Mouse (Mus musculus): ENCODE measurements around the gene Styx. TPM values are rescaled to one million over a fixed set of nuclear protein-coding genes. Genes with fewer than 3 reads are reported as not detected.
A peak's percentile ranks its signal among the peaks of the same experiment; 100 is the strongest.

Gene Styx
- 61.4 and 66.5 TPM in 2 replicates for polyA plus RNA-seq (2014; fragmentation: Nextera tagmentation; extraction: Ambion mirVana)

DNA sequence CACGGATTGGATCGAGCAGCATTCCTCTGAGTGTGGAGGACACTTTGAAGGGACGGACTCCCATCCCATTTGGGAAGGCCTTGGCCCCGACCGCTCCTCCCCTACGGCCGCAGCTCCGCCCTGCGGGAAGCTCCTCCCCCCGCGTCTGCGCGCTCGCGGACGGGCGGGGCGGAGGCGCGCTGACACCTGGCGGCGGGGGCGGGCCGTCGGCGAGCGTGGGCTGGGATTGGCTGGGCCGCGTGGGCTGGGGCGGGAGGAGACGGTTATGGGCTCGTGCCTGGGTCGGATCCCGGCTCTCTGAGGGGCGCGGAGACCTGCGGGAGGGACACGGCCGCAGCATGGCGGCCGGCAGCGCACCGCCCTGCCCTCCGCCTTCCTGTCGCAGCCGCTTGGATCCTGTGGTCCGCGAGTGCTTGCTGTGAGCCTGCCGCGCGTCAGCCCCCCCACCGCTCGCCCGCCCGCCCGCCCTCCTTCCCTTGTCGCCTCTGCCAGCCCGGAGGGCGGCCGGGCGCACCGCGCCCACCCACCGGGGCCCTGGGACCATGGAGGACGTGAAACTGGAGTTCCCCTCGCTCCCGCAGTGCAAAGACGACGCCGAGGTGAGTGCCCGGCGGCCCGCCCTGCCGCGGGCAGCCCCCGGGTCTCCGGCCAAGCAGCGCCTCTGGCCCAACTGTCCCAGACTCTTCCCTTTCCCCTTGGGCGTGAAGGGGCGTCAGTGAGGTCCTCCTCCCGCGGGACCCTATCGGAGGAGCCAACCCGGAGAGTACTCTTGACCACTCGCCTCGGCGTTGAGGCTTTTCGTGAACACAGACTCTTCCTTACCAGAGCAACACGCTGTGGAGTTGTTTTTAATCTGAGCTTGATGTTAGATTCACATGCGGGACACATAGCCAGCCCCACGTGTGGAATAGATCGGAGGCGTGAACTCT is at the start of gene Styx:
TSS of gene Styx (plus strand) at position 163 of the 929 bp plus-strand sequence.
- WGBS, result under 1% methylated on average over 82 of the region's 93 CpGs
- H3K4me3 ChIP-seq (replicated peaks; ENCODE audit: low read depth, low read length), result peak within 1 kb of the TSS; percentile 71
- no peaks in the 10 kb centered on the region for H3K9me3 ChIP-seq (ENCODE audit: control insufficient read depth, low read length)
- peak within 1 kb of the TSS; percentile 72 for H3K4me2 ChIP-seq (ENCODE audit: low read length)
- H3K4me1 ChIP-seq (ENCODE audit: control insufficient read depth, insufficient read depth, low read length), result 0 out of 2 replicates have a peak, but pooled peaks cover 7% of the 10 kb centered on the region
- H3K36me3 ChIP-seq (ENCODE audit: control insufficient read depth, insufficient read depth, low read length), result peaks cover 22% of the 10 kb centered on the region
- ATAC-seq (ENCODE audit: low FRiP score, low TSS enrichment) (peak; percentile 98), DNase-seq (peak; percentile 96)
- peak within 1 kb of the TSS; percentile 74 for H3K27ac ChIP-seq (replicated peaks; ENCODE audit: low read depth, low read length)
- H3K9ac ChIP-seq (replicated peaks; ENCODE audit: low read length), result peak within 1 kb of the TSS; percentile 71
- H3K27me3 ChIP-seq (ENCODE audit: control insufficient read depth, insufficient read depth, low read length), result no peaks in the 10 kb centered on the region

DNA sequence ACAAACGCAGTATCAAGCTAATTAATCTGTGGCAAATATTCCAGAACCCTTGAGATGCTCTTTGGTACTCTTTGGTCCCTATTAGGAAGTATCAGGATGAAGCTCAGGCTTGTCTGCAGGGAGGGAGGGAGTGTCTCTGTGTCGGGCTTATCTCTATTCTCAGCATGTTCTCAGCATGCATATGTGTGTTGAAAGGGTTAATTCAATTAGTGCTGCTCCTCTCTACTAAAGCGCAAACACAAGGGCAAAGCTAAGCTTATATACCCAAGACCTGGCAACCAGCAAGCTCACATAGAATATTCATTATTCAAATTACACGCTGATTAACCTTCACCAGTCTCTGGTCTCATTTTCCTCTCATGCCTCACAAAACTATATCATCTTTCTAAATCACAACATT is 47.0 kb upstream of the Styx start:
- Histone ChIP-seq H3K27me3 (ENCODE audit: control insufficient read depth, insufficient read depth, low read length) (no peaks in the 10 kb centered on the region), H3K4me1 (ENCODE audit: control insufficient read depth, insufficient read depth, low read length) (no peaks in the 10 kb centered on the region), H3K36me3 (ENCODE audit: control insufficient read depth, insufficient read depth, low read length) (peaks cover 43% of the 10 kb centered on the region), H3K4me2 (ENCODE audit: low read length) (no peak overlapping the region), H3K4me3 (replicated peaks; ENCODE audit: low read depth, low read length) (no peak overlapping the region), H3K9ac (replicated peaks; ENCODE audit: low read length) (no peak overlapping the region), H3K9me3 (ENCODE audit: control insufficient read depth, low read length) (no peaks in the 10 kb centered on the region), H3K27ac (replicated peaks; ENCODE audit: low read depth, low read length) (no peak overlapping the region)
- DNase-seq (peak; percentile 62), ATAC-seq (ENCODE audit: low FRiP score, low TSS enrichment) (peak; percentile 82)
- WGBS, result 22% methylated on average over 4 of the region's 4 CpGs

DNA sequence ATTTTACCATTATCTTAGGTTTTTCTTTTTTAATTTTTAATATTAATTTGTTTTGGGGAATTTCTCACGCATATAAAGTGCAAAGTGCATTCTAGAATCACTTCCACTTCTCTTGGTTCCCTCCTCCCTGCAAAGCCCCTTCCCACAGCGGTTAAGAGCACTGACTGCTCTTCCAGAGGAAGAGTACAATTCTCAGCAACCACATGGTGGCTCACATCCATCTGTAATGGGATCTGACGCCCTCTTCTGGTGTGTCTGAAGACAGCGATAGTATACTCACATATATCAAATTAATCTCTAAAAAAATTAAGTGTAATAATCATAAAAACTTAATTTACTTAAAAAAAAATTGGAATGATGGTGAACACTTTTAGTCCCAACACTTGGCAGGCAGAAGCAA is 46.5 kb upstream of the Styx start:
- H3K9me3 ChIP-seq (ENCODE audit: control insufficient read depth, low read length), result no peaks in the 10 kb centered on the region
- peaks cover 39% of the 10 kb centered on the region for H3K36me3 ChIP-seq (ENCODE audit: control insufficient read depth, insufficient read depth, low read length)
- H3K4me3 ChIP-seq (replicated peaks; ENCODE audit: low read depth, low read length), result no peak overlapping the region
- H3K27ac ChIP-seq (replicated peaks; ENCODE audit: low read depth, low read length), result no peak overlapping the region
- no peaks in the 10 kb centered on the region for H3K4me1 ChIP-seq (ENCODE audit: control insufficient read depth, insufficient read depth, low read length)
- H3K9ac ChIP-seq (replicated peaks; ENCODE audit: low read length), result no peak overlapping the region
- no peak overlapping the region for H3K4me2 ChIP-seq (ENCODE audit: low read length)
- DNase-seq (peak; percentile 23), ATAC-seq (ENCODE audit: low FRiP score, low TSS enrichment) (no peak)
- H3K27me3 ChIP-seq (ENCODE audit: control insufficient read depth, insufficient read depth, low read length), result no peaks in the 10 kb centered on the region
- WGBS, result 48% methylated on average over 4 of the region's 4 CpGs

DNA sequence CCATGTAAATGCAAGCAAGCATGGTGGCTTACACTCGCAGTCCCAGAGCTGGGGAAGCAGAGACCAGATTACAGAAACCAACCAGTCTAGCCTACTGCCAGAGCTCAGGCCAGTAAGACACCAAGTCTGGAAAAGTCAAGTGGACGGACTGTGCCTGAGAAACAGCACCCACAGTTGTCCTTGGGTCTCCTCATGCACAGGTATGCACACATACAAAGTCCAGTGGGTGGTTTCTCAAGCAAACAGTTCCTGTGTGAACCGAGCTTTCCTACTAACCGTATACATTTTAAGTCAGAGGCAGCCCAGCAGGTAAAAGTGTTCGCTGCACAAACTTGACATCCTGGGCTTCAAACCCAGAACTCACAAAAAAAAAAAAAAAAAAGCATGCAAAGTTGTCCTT is 45.0 kb upstream of the Styx start:
- Histone ChIP-seq H3K9ac (replicated peaks; ENCODE audit: low read length) (no peak overlapping the region), H3K27me3 (ENCODE audit: control insufficient read depth, insufficient read depth, low read length) (no peaks in the 10 kb centered on the region), H3K36me3 (ENCODE audit: control insufficient read depth, insufficient read depth, low read length) (peaks cover 24% of the 10 kb centered on the region), H3K4me3 (replicated peaks; ENCODE audit: low read depth, low read length) (no peak overlapping the region), H3K4me1 (ENCODE audit: control insufficient read depth, insufficient read depth, low read length) (no peaks in the 10 kb centered on the region), H3K27ac (replicated peaks; ENCODE audit: low read depth, low read length) (no peak overlapping the region), H3K9me3 (ENCODE audit: control insufficient read depth, low read length) (no peaks in the 10 kb centered on the region), H3K4me2 (ENCODE audit: low read length) (no peak overlapping the region)
- no peak for ATAC-seq (ENCODE audit: low FRiP score, low TSS enrichment)
- WGBS, result 97% methylated on average over 5 of the region's 5 CpGs
- DNase-seq, result no peak

DNA sequence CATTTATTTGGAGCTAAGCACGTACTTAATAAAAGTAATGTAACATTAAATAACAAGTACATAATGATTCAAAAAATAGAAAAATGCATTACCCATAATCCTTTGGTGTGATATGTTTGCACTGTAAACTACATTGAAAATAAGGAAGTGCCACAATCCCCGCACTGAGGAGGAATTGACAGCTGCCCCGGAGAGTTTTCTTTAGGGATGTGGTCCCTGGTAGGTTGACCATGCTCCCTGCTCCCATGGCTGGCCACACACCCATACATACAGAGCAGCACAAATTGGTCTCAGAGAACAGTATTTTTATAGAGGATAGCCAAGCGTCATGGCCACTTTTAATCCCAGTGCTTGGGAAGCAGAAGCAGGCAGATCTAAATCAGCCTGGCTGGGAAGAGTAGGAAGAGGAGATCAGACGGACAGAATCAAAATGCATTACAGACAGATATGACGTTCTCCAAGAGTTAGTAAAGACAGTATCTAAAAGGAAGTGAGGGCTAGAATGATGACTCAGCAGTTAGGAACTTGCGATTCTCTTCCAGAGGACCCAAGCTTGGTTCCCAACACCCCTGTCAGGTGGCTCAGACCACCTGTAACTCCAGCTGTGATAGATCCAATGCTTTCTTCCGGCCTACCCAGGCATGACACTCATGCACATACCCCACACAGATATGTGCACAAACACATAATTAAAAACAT is 43.1 kb upstream of the Styx start:
- peaks cover 7% of the 10 kb centered on the region for H3K36me3 ChIP-seq (ENCODE audit: control insufficient read depth, insufficient read depth, low read length)
- ATAC-seq (ENCODE audit: low FRiP score, low TSS enrichment), result no peak
- no peaks in the 10 kb centered on the region for H3K9me3 ChIP-seq (ENCODE audit: control insufficient read depth, low read length)
- 92% methylated on average over 8 of the region's 8 CpGs for WGBS
- no peak for DNase-seq
- H3K4me2 ChIP-seq (ENCODE audit: low read length), result no peak overlapping the region
- H3K9ac ChIP-seq (replicated peaks; ENCODE audit: low read length), result no peak overlapping the region
- no peaks in the 10 kb centered on the region for H3K4me1 ChIP-seq (ENCODE audit: control insufficient read depth, insufficient read depth, low read length)
- H3K27ac ChIP-seq (replicated peaks; ENCODE audit: low read depth, low read length), result no peak overlapping the region
- no peak overlapping the region for H3K4me3 ChIP-seq (replicated peaks; ENCODE audit: low read depth, low read length)
- no peaks in the 10 kb centered on the region for H3K27me3 ChIP-seq (ENCODE audit: control insufficient read depth, insufficient read depth, low read length)

DNA sequence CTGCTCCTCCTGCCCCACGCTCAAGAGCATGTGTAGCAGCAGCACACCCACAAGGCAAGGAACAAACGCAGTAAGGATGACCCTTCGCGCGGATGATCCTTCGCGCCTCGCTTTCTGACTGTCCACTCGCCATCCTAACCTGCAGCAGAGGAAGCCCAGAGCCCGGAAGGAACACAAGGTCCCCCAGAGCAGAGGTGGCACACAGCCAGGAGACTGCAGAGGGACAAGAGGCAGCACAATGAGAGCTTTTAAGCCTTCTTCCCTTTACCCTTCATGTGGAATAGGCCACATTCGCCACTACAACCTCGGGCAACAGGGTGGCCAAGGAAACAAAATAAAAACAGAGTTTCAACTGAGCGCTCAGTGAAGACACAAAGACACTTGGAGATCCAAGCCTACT is 41.2 kb upstream of the Styx start:
- Histone ChIP-seq H3K9me3 (ENCODE audit: control insufficient read depth, low read length) (no peaks in the 10 kb centered on the region), H3K4me1 (ENCODE audit: control insufficient read depth, insufficient read depth, low read length) (no peaks in the 10 kb centered on the region), H3K4me2 (ENCODE audit: low read length) (no peak overlapping the region), H3K27me3 (ENCODE audit: control insufficient read depth, insufficient read depth, low read length) (no peaks in the 10 kb centered on the region), H3K9ac (replicated peaks; ENCODE audit: low read length) (no peak overlapping the region), H3K4me3 (replicated peaks; ENCODE audit: low read depth, low read length) (no peak overlapping the region), H3K36me3 (ENCODE audit: control insufficient read depth, insufficient read depth, low read length) (peaks cover 4% of the 10 kb centered on the region; the same call in 1 of the 2 replicates), H3K27ac (replicated peaks; ENCODE audit: low read depth, low read length) (no peak overlapping the region)
- DNase-seq, result no peak
- no peak for ATAC-seq (ENCODE audit: low FRiP score, low TSS enrichment)
- 92% methylated on average over 13 of the region's 13 CpGs for WGBS

DNA sequence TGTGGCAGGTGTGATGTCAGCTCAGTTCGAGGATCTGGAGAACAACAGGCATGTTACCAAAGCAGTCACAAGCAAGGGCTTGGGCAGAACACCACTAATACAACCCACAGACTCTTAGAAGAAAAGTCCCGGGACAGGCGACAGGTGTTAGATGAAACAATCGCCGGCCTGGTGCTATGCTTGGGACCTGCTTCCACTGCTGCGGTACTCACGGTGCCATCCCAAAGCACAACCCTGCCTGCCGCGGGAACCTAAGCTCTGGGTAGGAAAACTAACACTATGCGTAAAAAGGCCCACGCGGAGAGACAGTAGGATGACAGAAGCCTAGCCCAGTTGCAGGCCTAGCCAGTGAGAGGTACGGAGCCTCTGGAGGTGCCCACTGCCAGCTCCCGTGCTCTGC is 40.8 kb upstream of the Styx start:
- 92% methylated on average over 14 of the region's 14 CpGs for WGBS
- Histone ChIP-seq H3K9ac (replicated peaks; ENCODE audit: low read length) (no peak overlapping the region), H3K4me3 (replicated peaks; ENCODE audit: low read depth, low read length) (no peak overlapping the region), H3K4me2 (ENCODE audit: low read length) (no peak overlapping the region), H3K27me3 (ENCODE audit: control insufficient read depth, insufficient read depth, low read length) (no peaks in the 10 kb centered on the region), H3K27ac (replicated peaks; ENCODE audit: low read depth, low read length) (no peak overlapping the region), H3K36me3 (ENCODE audit: control insufficient read depth, insufficient read depth, low read length) (peaks cover under 1% of the 10 kb centered on the region; the same call in 1 of the 2 replicates), H3K9me3 (ENCODE audit: control insufficient read depth, low read length) (no peaks in the 10 kb centered on the region), H3K4me1 (ENCODE audit: control insufficient read depth, insufficient read depth, low read length) (no peaks in the 10 kb centered on the region)
- DNase-seq (no peak), ATAC-seq (ENCODE audit: low FRiP score, low TSS enrichment) (no peak)

DNA sequence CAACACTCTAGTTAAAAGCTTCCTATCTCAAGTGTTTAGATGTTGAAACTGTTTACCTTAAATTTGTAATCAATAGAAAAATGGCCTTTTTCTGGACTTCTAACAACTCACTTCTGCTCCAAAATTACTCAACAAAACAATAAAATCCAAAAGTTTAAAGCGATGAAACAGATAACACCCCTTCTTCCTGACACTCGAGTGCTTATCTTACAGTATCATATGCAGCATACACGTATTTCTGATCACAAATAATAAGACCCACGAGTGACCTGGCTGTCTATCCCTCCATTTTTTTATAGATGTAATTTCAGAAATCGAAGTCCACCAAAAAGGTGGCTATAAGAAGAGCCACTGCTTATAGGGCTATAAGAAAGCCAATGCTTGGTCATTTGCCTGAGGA is 34.0 kb upstream of the Styx start:
- WGBS, result 83% methylated on average over 5 of the region's 5 CpGs
- ATAC-seq (ENCODE audit: low FRiP score, low TSS enrichment), result no peak
- H3K27me3 ChIP-seq (ENCODE audit: control insufficient read depth, insufficient read depth, low read length), result no peaks in the 10 kb centered on the region
- H3K9ac ChIP-seq (replicated peaks; ENCODE audit: low read length), result peak overlapping the region; percentile 90; the same call in 1 of the 2 replicates
- H3K4me1 ChIP-seq (ENCODE audit: control insufficient read depth, insufficient read depth, low read length), result peaks cover 27% of the 10 kb centered on the region
- H3K4me2 ChIP-seq (ENCODE audit: low read length), result peak overlapping the region; percentile 71
- no peaks in the 10 kb centered on the region for H3K9me3 ChIP-seq (ENCODE audit: control insufficient read depth, low read length)
- peak overlapping the region; percentile 76 for H3K4me3 ChIP-seq (replicated peaks; ENCODE audit: low read depth, low read length)
- no peaks in the 10 kb centered on the region for H3K36me3 ChIP-seq (ENCODE audit: control insufficient read depth, insufficient read depth, low read length)
- DNase-seq, result no peak
- no peak overlapping the region for H3K27ac ChIP-seq (replicated peaks; ENCODE audit: low read depth, low read length)
